Mouse (Mus musculus): ENCODE results near the gene Kcnmb1.

- TF ChIP-seq CTCF (conservative IDR thresholded peaks at IDR 0.05; ENCODE audit: insufficient read depth, insufficient read length, low read depth, low read length) = no peak
- no peak for TF ChIP-seq POLR2A (IDR thresholded peaks at IDR 0.05; ENCODE audit: low read depth, low read length)
Observed at GRCm38 (mm10) chr11:33962178-33962577, 635 bp upstream of the Kcnmb1 start.
